Mouse (Mus musculus) midbrain, embryonic 11.5 days (tissue): ENCODE measurements around the gene Olfr655. TPM values are rescaled to one million over a fixed set of nuclear protein-coding genes. Genes with fewer than 3 reads are reported as not detected.

ENCODE experiments used
- ATAC-seq: fragments of 200-750 bp; cut with Nextera tagmentation; 2 replicates; pipeline ENCODE4 v1.8.0; 2017; ENCODE audit warnings: moderate TSS enrichment, moderate library complexity; ENCODE audit not compliant: low FRiP score
- DNase-seq: peaks from one replicate; pipeline ENCODE4 v3.0.0; 2015; ENCODE audit warnings: low spot score; ENCODE audit errors: missing footprints
- H3K27ac ChIP-seq: fragments of 300-500 bp; sonication (generic); 2 replicates; pipeline ENCODE4 v1.5.1; 2014; ENCODE audit warnings: low read depth, low read length
- H3K27me3 ChIP-seq: fragments of 300-500 bp; sonication (generic); 2 replicates; pipeline ENCODE4 v1.6.1; 2014; ENCODE audit warnings: mild to moderate bottlenecking, low read length, moderate library complexity, mixed read lengths; ENCODE audit not compliant: control insufficient read depth, insufficient read depth
- H3K36me3 ChIP-seq: fragments of 300-500 bp; sonication (generic); 2 replicates; pipeline ENCODE4 v1.6.1; 2014; ENCODE audit warnings: mild to moderate bottlenecking, low read length, moderate library complexity, mixed read lengths; ENCODE audit not compliant: control insufficient read depth, insufficient read depth
- H3K4me1 ChIP-seq: fragments of 300-500 bp; sonication (generic); 2 replicates; pipeline ENCODE4 v1.6.1; 2014; ENCODE audit warnings: low read length; ENCODE audit not compliant: control insufficient read depth, insufficient read depth
- H3K4me2 ChIP-seq: fragments of 300-500 bp; sonication (generic); 2 replicates; pipeline ENCODE4 v1.6.1; 2014; ENCODE audit warnings: mild to moderate bottlenecking, moderate library complexity
- H3K4me3 ChIP-seq: fragments of 300-500 bp; sonication (generic); 2 replicates; pipeline ENCODE4 v1.5.1; 2014; ENCODE audit warnings: low read depth, low read length
- H3K9ac ChIP-seq: fragments of 300-500 bp; sonication (generic); 2 replicates; pipeline ENCODE4 v1.6.1; 2014; ENCODE audit warnings: low read length
- H3K9me3 ChIP-seq: fragments of 300-500 bp; sonication (generic); 2 replicates; pipeline ENCODE4 v1.6.1; 2016; ENCODE audit warnings: low read length; ENCODE audit not compliant: control insufficient read depth
- WGBS: fragments of 180-500 bp; shearing (Covaris S2); extraction: QIAGEN DNeasy Blood & Tissue Kit; methylation state at CpG from one replicate; pipeline ENCODE4 v1.1.7; 2014; 5-methylcytosine and 5-hydroxymethylcytosine counted together
- polyA plus RNA-seq: library from polyadenylated mRNA; unstranded; fragments of >200 nt; fragmentation: Nextera tagmentation; extraction: Ambion mirVana; gene quantifications from 2 replicates; pipeline ENCODE4 v1.2.1, GENCODE M21; 2014

Gene Olfr655
- polyA plus RNA-seq = not detected in 2 replicates

GRCm38 (mm10) chr7:104601679-104602078 lies at the start of gene Olfr655:
Gene Olfr655 (minus strand): TSS chr7:104601779.
- ATAC-seq (no peak), DNase-seq (no peak)
- no peaks in the 10 kb centered on the region for H3K36me3 ChIP-seq
- no peak within 1 kb of the TSS for H3K9ac ChIP-seq
- H3K4me2 ChIP-seq = no peak within 1 kb of the TSS
- no peaks in the 10 kb centered on the region for H3K27me3 ChIP-seq
- no peak within 1 kb of the TSS for H3K27ac ChIP-seq
- H3K4me1 ChIP-seq = no peaks in the 10 kb centered on the region
- no peak within 1 kb of the TSS for H3K4me3 ChIP-seq
- 87% methylated on average over 2 of the region's 2 CpGs for WGBS
- no peaks in the 10 kb centered on the region for H3K9me3 ChIP-seq

GRCm38 (mm10) chr7:104646841-104647482 lies 45.4 kb upstream of the Olfr655 start, which contains the start of gene Olfr658:
Gene Olfr658 (minus strand): TSS chr7:104647305.
- DNase-seq = peak; percentile 89
- Histone ChIP-seq H3K36me3 (no peaks in the 10 kb centered on the region), H3K4me2 (peak within 1 kb of the TSS; percentile 37), H3K4me1 (no peaks in the 10 kb centered on the region), H3K9me3 (no peaks in the 10 kb centered on the region), H3K9ac (no peak within 1 kb of the TSS), H3K27me3 (no peaks in the 10 kb centered on the region), H3K27ac (no peak within 1 kb of the TSS), H3K4me3 (peak within 1 kb of the TSS; percentile 16; the same call in 1 of the 2 replicates)
- peak; percentile 96 for ATAC-seq
- WGBS = 30% methylated on average over 22 of the region's 22 CpGs

GRCm38 (mm10) chr7:104624494-104624893 lies 22.9 kb upstream of the Olfr655 start, which contains the start of gene Olfr657:
Gene Olfr657 (plus strand): TSS chr7:104624794.
- Histone ChIP-seq H3K4me3 (no peak within 1 kb of the TSS), H3K9ac (no peak within 1 kb of the TSS), H3K9me3 (no peaks in the 10 kb centered on the region), H3K27ac (no peak within 1 kb of the TSS), H3K4me2 (no peak within 1 kb of the TSS), H3K4me1 (no peaks in the 10 kb centered on the region), H3K36me3 (no peaks in the 10 kb centered on the region), H3K27me3 (no peaks in the 10 kb centered on the region)
- ATAC-seq = no peak
- no peak for DNase-seq

GRCm38 (mm10) chr7:104613655-104614054 lies 12.1 kb upstream of the Olfr655 start, which contains the start of gene Olfr656:
Gene Olfr656 (plus strand): TSS chr7:104613955.
- H3K4me3 ChIP-seq = no peak within 1 kb of the TSS
- no peak within 1 kb of the TSS for H3K27ac ChIP-seq
- 72% methylated on average over 4 of the region's 4 CpGs for WGBS
- H3K27me3 ChIP-seq = no peaks in the 10 kb centered on the region
- no peak within 1 kb of the TSS for H3K9ac ChIP-seq
- no peak for ATAC-seq
- no peak for DNase-seq
- H3K36me3 ChIP-seq = no peaks in the 10 kb centered on the region
- no peak within 1 kb of the TSS for H3K4me2 ChIP-seq
- H3K9me3 ChIP-seq = no peaks in the 10 kb centered on the region
- H3K4me1 ChIP-seq = no peaks in the 10 kb centered on the region

- Histone ChIP-seq H3K9me3 (no peaks in the 10 kb centered on the region), H3K9ac (no peak overlapping the region)
Observed at GRCm38 (mm10) chr7:104604727-104605126, 3.1 kb upstream of the Olfr655 start.

GRCm38 (mm10) chr7:104603173-104603572 lies 1.6 kb upstream of the Olfr655 start:
- Histone ChIP-seq H3K27ac (no peak overlapping the region), H3K27me3 (no peaks in the 10 kb centered on the region), H3K9ac (no peak overlapping the region), H3K9me3 (no peaks in the 10 kb centered on the region), H3K4me1 (no peaks in the 10 kb centered on the region), H3K4me2 (no peak overlapping the region), H3K36me3 (no peaks in the 10 kb centered on the region), H3K4me3 (no peak overlapping the region)
- ATAC-seq (no peak), DNase-seq (no peak)
- WGBS = 3% methylated on average over 3 of the region's 3 CpGs

More at GRCm38 (mm10) chr7:104604727-104605126, 3.1 kb upstream of the Olfr655 start:
- no peaks in the 10 kb centered on the region for H3K4me1 ChIP-seq
- no peaks in the 10 kb centered on the region for H3K36me3 ChIP-seq
- no peaks in the 10 kb centered on the region for H3K27me3 ChIP-seq
- no peak overlapping the region for H3K4me2 ChIP-seq
- ATAC-seq = no peak
- H3K27ac ChIP-seq = no peak overlapping the region
- no peak for DNase-seq
- no peak overlapping the region for H3K4me3 ChIP-seq

GRCm38 (mm10) chr7:104588274-104588673 lies 13.3 kb downstream of the Olfr655 start:
- Histone ChIP-seq H3K4me3 (no peak overlapping the region), H3K27me3 (no peaks in the 10 kb centered on the region), H3K9ac (no peak overlapping the region), H3K4me1 (no peaks in the 10 kb centered on the region), H3K9me3 (no peaks in the 10 kb centered on the region), H3K27ac (no peak overlapping the region), H3K36me3 (no peaks in the 10 kb centered on the region), H3K4me2 (no peak overlapping the region)
- no peak for DNase-seq
- no peak for ATAC-seq
- 87% methylated on average over 5 of the region's 5 CpGs for WGBS

- 87% methylated on average over 4 of the region's 4 CpGs for WGBS
- no peaks in the 10 kb centered on the region for H3K9me3 ChIP-seq
- no peaks in the 10 kb centered on the region for H3K36me3 ChIP-seq
- H3K27ac ChIP-seq = no peak within 1 kb of the TSS
- no peak for DNase-seq
- H3K4me3 ChIP-seq = no peak within 1 kb of the TSS
- H3K9ac ChIP-seq = no peak within 1 kb of the TSS
- no peaks in the 10 kb centered on the region for H3K27me3 ChIP-seq
- no peaks in the 10 kb centered on the region for H3K4me1 ChIP-seq
- no peak for ATAC-seq
- H3K4me2 ChIP-seq = no peak within 1 kb of the TSS
Observed at GRCm38 (mm10) chr7:104586725-104587124, 14.9 kb downstream of the Olfr655 start, which contains the start of gene Olfr654. Gene Olfr654 (plus strand): TSS chr7:104587025.

GRCm38 (mm10) chr7:104581429-104581828 lies 20.1 kb downstream of the Olfr655 start:
- Histone ChIP-seq H3K9ac (no peak overlapping the region), H3K9me3 (no peaks in the 10 kb centered on the region), H3K4me3 (no peak overlapping the region), H3K27me3 (no peaks in the 10 kb centered on the region), H3K36me3 (no peaks in the 10 kb centered on the region), H3K4me2 (no peak overlapping the region), H3K27ac (no peak overlapping the region), H3K4me1 (no peaks in the 10 kb centered on the region)
- DNase-seq = no peak
- ATAC-seq = no peak
- 88% methylated on average over 4 of the region's 4 CpGs for WGBS
